Mouse (Mus musculus) olfactory bulb, adult 2 months (tissue): Measurements from ENCODE around the gene 1700125H20Rik. TPM values are rescaled to one million over a fixed set of nuclear protein-coding genes. Genes with fewer than 3 reads are reported as not detected.
"Not testable (repeated sequence)": the region's sequence is repeated elsewhere in the genome, so short reads cannot be mapped to it uniquely, and the experiment has no call there.

Source experiments
- H3K27ac ChIP-seq: fragments of 200-500 bp; 2 replicates; pipeline ENCODE4 v1.5.1; 2012; ENCODE audit warnings: low read depth, low read length; ENCODE audit not compliant: insufficient read depth
- H3K4me1 ChIP-seq: fragments of 200-500 bp; 2 replicates; pipeline ENCODE4 v1.6.1; 2012; ENCODE audit warnings: low read length; ENCODE audit not compliant: control insufficient read depth, insufficient read depth
- H3K4me3 ChIP-seq: fragments of 200-500 bp; 2 replicates; pipeline ENCODE4 v1.5.1; 2012; ENCODE audit warnings: mild to moderate bottlenecking, low read depth, low read length, moderate library complexity; ENCODE audit not compliant: insufficient read depth
- CTCF ChIP-seq: fragments of 200-500 bp; IDR thresholded peaks from 2 replicates; pipeline ENCODE4 v1.5.1; 2012; ENCODE audit warnings: low read depth, mild to moderate bottlenecking, low read length, moderate library complexity; ENCODE audit not compliant: insufficient read depth
- POLR2A ChIP-seq: fragments of 200-500 bp; IDR thresholded peaks from 2 replicates; pipeline ENCODE4 v1.6.1; 2012; ENCODE audit warnings: mild to moderate bottlenecking, low read depth, low read length, moderate library complexity; ENCODE audit not compliant: insufficient read depth
- WGBS: fragments of 180-500 bp; shearing (Covaris S2); methylation state at CpG from one replicate; pipeline ENCODE4 v1.1.7; 2018; 5-methylcytosine and 5-hydroxymethylcytosine counted together
- polyA plus RNA-seq: library from polyadenylated mRNA; stranded (reverse); fragments of >200 nt; gene quantifications from 2 replicates; pipeline ENCODE4 v1.2.4, GENCODE M21; 2012; ENCODE audit warnings: low replicate concordance; ENCODE audit not compliant: missing spikeins, insufficient read depth, insufficient read length

The 1700125H20Rik gene
- polyA plus RNA-seq, 1 experiment: not detected

DNA sequence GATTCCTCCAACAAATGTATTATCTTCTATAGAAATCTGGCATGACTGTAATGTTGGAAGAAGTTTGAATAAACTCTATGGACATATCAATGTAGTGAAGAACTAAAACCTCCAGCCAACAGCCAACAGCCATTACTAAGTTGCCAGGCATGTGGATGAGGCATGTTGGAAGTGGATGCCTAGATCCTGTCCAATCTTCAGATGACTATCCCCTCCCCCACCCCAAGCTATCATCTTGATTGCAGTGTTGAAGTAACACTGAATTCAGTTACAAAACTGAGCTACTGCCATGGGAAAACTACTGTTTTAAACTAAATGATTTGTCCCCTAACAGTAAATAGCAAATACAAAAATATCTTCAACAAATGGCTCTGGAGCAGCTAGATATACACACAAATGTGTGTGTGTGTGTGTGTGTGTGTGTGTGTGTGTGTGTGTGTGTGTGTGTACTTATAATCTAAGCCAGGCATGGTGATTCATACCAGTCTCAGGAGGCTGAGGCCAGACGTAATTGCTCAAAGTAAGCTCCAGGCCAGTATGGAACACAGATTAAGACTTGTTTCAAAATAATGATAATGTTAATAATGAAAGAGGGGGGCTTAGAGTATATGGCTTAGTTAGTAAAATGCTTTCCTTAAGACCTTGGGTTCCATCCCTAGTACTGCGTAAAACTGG lies 17.8 kb upstream of the 1700125H20Rik start:
- TF ChIP-seq POLR2A (no peak), CTCF (no peak)
- 92% methylated on average over 2 of the region's 2 CpGs for WGBS
- H3K27ac ChIP-seq: no peak overlapping the region
- H3K4me1 ChIP-seq: no peaks in the 10 kb centered on the region
- H3K4me3 ChIP-seq: no peak overlapping the region

DNA sequence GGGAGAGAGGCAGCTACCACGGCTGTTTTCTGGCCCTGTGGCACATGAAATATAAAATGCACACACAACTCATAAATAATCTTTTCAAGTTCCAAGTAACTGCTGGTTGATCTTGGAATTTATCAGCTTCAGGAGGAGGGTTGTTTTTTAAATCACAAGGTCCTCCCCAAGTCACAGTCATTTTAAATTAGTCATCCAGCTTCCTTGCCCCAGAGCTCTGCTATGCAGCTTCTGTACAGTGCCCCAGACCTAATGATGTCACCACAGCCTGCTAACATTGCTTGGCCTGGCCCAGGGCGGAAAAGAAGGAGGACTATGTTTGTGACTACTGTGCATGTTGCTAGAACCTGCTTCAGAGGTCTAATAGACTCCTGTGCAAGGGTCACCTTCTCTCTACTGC lies 12.9 kb upstream of the 1700125H20Rik start:
- no peaks in the 10 kb centered on the region for H3K4me1 ChIP-seq
- WGBS: 74% methylated on average over 2 of the region's 2 CpGs
- no peak overlapping the region for H3K4me3 ChIP-seq
- no peak for TF ChIP-seq POLR2A
- no peak for TF ChIP-seq CTCF
- H3K27ac ChIP-seq: no peak overlapping the region

DNA sequence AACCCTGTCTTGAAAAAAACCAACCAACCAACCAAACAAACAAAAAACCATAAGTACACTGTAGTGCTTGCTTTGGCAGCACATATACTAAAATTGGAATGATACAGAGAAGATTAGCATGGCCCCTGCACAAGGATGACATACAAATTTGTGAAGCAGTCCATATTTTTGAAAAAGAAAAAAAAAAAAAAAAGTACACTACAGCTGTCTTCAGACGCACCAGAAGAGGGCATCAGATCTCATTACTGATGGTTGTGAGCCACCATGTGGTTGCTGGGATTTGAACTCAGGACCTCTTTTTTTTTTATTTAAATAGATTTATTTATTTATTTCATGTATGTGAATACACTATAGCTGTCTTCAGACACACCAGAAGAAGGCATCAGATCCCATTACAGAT lies 7.2 kb upstream of the 1700125H20Rik start:
- H3K4me3 ChIP-seq: not testable (repeated sequence)
- 88% methylated on average over 1 of the region's 1 CpGs for WGBS

DNA sequence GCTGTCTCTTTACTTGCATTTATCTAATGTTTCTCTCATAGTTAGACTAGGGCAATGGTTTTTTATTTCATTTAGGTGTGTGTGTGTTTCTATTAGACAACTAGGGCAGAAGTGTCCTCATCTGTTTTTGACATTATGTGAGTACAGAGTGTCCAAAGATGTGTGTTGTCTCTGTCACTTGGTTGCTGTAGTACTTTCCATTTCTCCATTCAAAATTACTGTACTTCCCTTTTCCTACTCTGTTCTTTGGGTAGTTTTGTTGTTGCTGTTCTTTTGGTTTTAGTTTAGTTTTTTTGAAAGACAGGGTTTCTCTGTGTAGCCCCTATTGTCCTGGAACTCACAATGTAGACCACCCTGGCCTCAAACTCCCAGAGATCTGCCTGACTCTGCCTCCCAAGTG lies 5.8 kb upstream of the 1700125H20Rik start:
- H3K4me3 ChIP-seq: no peak overlapping the region
- no peak overlapping the region for H3K27ac ChIP-seq
- no peaks in the 10 kb centered on the region for H3K4me1 ChIP-seq
- no peak for TF ChIP-seq POLR2A
- no peak for TF ChIP-seq CTCF

More for the DNA sequence above, 7.2 kb upstream of the 1700125H20Rik start:
- not testable (repeated sequence) for H3K4me1 ChIP-seq, H3K27ac ChIP-seq

DNA sequence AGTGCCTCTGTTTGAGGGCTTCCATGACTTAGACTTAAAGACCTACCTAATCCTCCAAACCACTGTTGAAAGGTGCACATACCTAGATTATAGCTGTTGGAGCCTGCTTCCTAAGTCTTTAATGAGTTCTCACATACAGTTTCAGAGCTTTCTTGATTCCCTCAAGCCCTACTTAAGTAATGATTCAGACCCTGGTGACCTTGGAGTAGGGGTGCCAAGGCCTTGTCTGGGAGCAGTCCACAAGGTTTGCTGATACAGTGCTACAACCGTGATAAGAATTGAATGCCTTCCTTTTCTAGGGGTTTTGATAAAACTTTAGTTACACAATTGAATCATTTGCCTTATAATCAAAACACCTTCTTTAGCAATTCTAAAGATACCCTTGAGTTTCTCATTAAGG lies 2.7 kb upstream of the 1700125H20Rik start:
- Histone ChIP-seq H3K27ac (no peak overlapping the region), H3K4me1 (peaks cover 5% of the 10 kb centered on the region; the same call in 1 of the 2 replicates), H3K4me3 (no peak overlapping the region)
- 90% methylated on average over 1 of the region's 1 CpGs for WGBS
- TF ChIP-seq POLR2A (no peak), CTCF (no peak)

DNA sequence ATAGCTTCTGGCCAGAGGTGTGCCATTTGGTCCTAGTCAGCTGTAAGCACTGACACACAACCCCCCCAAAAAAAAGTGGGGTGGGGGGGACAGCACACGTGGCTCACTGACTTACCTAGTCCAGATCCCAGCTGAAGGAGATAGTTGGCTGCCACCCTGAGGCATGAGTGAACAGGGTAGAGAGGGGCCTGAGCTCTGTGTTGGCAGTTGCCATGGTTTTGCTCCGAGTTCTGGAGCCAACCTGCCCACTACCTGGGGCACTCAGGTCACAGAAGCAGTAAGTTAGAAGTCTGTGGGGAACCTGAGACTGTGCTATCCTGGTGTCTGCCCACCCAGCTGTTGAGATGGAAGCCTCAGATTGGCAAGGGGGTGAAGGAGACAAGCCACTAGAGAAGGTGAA lies 629 bp downstream of the 1700125H20Rik start:
- Histone ChIP-seq H3K27ac (no peak overlapping the region), H3K4me1 (peaks cover 5% of the 10 kb centered on the region; the same call in 1 of the 2 replicates), H3K4me3 (no peak overlapping the region)
- TF ChIP-seq CTCF: no peak
- TF ChIP-seq POLR2A: no peak
- WGBS: 34% methylated on average over 2 of the region's 2 CpGs

DNA sequence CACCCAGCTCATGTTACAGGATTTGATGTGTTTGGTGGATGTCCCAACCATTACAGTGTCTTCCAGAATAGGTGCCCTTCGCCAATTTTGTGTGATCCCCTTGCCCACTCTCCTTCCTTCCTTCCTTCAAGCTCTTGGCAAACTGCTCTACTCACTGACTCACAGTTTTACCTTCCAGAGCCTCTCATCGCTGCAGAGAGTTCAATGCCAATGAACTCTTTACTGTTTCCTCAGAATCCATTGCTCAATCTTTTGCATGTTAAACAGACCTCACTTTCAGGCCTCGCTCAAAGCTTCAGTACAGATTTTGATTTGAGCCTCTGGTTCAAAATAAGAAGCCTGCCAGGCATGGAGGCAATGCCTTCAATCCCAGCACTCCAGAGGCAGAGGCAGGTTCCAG lies 5.7 kb downstream of the 1700125H20Rik start:
- no peak overlapping the region for H3K27ac ChIP-seq
- WGBS: 74% methylated on average over 3 of the region's 3 CpGs

GRCm38 (mm10) chr11:85177761-85178160 lies 7.6 kb downstream of the 1700125H20Rik start:
- H3K27ac ChIP-seq: no peak overlapping the region
- 89% methylated on average over 6 of the region's 6 CpGs for WGBS
- TF ChIP-seq POLR2A: no peak
- 0 out of 2 replicates have a peak, but pooled peaks have one; percentile 4 for TF ChIP-seq CTCF

More for the DNA sequence above, 5.7 kb downstream of the 1700125H20Rik start:
- H3K4me3 ChIP-seq: no peak overlapping the region
- H3K4me1 ChIP-seq: no peaks in the 10 kb centered on the region
- TF ChIP-seq CTCF: no peak
- TF ChIP-seq POLR2A: no peak

GRCm38 (mm10) chr11:85178413-85178812 lies 8.2 kb downstream of the 1700125H20Rik start:
- TF ChIP-seq POLR2A (no peak), CTCF (no peak)
- Histone ChIP-seq H3K27ac (no peak overlapping the region), H3K4me3 (no peak overlapping the region), H3K4me1 (no peaks in the 10 kb centered on the region)
- 91% methylated on average over 4 of the region's 4 CpGs for WGBS

More at GRCm38 (mm10) chr11:85177761-85178160, 7.6 kb downstream of the 1700125H20Rik start:
- Histone ChIP-seq H3K4me1 (no peaks in the 10 kb centered on the region), H3K4me3 (no peak overlapping the region)
